Mouse (Mus musculus): Measurements from ENCODE around the gene Ndrg4.
"Not testable (repeated sequence)": the region's sequence is repeated elsewhere in the genome, so short reads cannot be mapped to it uniquely, and the experiment has no call there.

The Ndrg4 gene

GRCm38 (mm10) chr8:95676631-95677030, at the start of gene Ndrg4:
Gene Ndrg4, plus strand, starts transcription at chr8:95676980.
- no peak for DNase-seq

DNA sequence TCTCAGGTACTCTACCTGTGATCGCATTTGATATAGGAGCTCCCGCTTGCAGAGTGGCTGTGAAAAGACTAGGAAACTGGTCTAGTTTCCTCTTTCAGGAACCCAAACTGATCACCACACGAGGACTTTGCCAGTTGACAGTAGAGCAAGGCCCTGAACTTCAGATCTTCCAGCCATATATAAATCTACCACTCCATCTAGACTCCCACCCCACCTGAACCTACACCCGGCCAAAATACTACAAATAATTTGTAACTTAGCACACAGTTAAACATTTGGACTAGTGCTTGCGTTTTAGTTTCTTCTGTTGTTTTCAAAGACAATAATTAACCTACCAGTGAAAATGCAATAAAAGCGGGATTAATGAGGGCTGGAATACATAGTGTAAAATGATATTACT, 43.9 kb upstream of the Ndrg4 start:
- no peak for DNase-seq

DNA sequence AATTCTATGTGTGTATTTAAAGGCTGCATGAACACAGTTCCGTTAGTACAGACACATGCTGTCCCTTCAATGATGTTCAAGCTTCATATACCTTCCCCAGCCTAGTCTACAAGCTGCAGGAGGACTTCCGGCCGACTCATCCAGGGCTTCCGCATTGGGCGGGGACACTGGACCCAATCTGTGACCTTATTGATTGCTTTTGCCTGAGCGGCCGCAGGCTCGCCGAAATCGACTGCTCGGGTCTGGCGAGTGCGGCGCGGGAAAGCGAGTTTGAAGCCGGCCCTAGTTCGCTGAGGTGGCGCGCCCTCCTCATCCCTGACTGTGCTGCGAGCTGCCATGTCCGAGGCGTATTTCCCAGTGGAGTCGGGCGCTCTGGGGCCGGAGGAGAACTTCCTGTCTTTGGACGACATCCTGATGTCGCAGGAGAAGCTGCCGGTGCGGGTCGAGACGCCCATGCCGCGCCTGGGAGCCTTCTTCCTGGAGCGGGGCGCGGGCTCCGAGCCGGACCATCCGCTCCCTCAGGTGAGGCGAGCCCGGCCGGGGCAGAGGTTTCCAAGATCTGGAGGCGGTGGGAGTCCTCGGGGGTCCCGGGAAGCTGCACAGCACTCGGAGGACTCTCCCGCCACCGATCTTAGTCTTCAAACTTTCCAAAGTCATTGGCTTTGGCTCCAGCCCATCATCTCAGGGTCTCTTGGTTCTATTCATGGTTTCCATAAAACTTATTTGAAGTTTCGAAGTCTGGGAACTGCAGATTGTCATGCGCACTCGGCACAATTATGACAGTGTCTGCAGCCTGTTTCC, 43.3 kb upstream of the Ndrg4 start, which contains the start of gene Gins3:
TSS of gene Gins3 (plus strand) at position 192 of the 801 bp plus-strand sequence.
- DNase-seq: peak; percentile 97

- DNase-seq: no peak
These were observed 42.8 kb upstream of the Ndrg4 start for GRCm38 (mm10) chr8:95634063-95634340.

DNA sequence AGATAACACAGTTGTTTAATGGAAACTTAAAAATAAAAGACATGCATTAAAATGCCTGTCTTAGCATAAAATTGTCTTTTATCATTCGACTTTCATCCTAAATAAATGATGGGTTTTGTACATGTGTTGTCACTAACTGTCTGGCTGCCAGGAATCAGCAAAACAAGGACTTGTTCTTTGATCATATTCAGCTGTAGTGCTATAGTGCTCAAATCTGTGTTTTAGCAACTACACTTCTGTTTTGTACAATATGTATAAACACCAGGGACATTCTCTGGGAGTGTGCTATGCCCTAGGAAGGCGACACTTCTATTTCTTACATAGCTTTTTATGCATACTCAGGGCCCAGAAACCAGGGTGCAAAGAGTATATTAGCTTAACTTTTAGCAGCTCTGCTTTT, 31.8 kb upstream of the Ndrg4 start:
- no peak for DNase-seq

GRCm38 (mm10) chr8:95648251-95648650, 28.5 kb upstream of the Ndrg4 start:
- no peak for DNase-seq

GRCm38 (mm10) chr8:95653351-95653750, 23.4 kb upstream of the Ndrg4 start:
- no peak for DNase-seq

GRCm38 (mm10) chr8:95655831-95656230, 20.9 kb upstream of the Ndrg4 start:
- no peak for DNase-seq

GRCm38 (mm10) chr8:95656316-95657002, 20.3 kb upstream of the Ndrg4 start:
- DNase-seq: no peak

GRCm38 (mm10) chr8:95657523-95657922, 19.3 kb upstream of the Ndrg4 start:
- DNase-seq: no peak

- no peak for DNase-seq
These were observed 16.4 kb upstream of the Ndrg4 start for GRCm38 (mm10) chr8:95660334-95660882.

GRCm38 (mm10) chr8:95661085-95661484, 15.7 kb upstream of the Ndrg4 start:
- no peak for DNase-seq

GRCm38 (mm10) chr8:95661575-95661974, 15.2 kb upstream of the Ndrg4 start:
- no peak for DNase-seq

- no peak for DNase-seq
These were observed 13.7 kb upstream of the Ndrg4 start for GRCm38 (mm10) chr8:95662885-95663598.

DNA sequence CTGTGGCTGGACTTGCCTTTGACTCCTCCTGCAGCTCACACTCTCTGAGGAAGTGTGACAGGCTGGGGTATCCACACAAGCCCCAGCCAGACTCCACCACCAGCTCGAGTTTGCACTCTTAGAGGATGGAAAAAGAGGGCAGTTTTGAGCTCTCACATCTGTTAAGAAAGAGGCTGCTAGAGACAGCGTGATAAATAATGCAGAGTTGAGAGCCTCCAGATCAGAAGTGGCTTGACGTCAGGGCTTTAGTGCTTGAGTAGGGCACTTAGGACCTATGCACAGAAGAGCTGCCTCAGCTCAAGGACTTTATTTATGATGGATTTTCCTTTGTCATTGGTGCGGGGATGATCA, 13.2 kb upstream of the Ndrg4 start:
- DNase-seq: no peak

GRCm38 (mm10) chr8:95665813-95666452, 10.8 kb upstream of the Ndrg4 start:
- not testable (repeated sequence) for DNase-seq

DNA sequence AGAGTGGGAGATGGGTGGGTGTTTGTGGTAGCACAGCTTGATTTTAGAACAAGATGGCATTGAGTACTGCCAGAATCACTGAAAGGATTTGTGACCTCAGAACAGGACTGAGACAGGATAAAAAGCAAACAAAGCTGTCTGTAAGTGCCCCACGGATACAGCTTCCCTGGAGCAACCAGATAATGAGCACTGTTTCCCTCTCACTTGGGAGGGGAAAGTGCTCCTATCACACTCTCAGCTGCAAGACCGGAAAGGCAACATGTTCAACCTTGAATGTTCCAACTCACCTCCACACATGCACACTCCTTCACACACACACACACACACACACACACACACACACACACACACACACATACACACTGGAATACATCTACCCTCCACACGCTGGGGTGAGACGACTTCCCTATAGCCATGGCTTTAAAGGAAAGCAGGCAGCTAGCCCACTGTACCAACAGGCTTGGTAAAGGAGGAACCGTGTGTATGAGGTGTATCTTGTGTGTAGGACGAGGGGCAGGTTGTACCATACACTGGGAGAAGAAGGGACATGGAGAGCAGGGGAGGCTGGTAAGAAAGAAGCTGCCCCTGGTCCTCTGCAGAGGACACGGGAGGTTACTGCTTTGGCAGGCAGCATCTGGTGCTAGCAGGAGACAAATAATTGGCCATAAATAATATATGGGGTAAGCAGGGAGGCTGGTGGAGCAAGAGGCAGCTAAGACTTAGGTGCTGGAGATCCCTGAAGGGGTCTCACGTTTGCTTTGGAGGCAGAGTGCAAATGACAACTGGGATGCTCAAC, 8.4 kb upstream of the Ndrg4 start:
- no peak for DNase-seq

- no peak for DNase-seq
These were observed 6.8 kb upstream of the Ndrg4 start for GRCm38 (mm10) chr8:95669967-95670366.

- DNase-seq: no peak
These were observed 4.9 kb upstream of the Ndrg4 start for GRCm38 (mm10) chr8:95671861-95672260.

GRCm38 (mm10) chr8:95672811-95673210, 4.0 kb upstream of the Ndrg4 start:
- DNase-seq: no peak

GRCm38 (mm10) chr8:95677591-95678023, 827 bp downstream of the Ndrg4 start:
- peak; percentile 28 for DNase-seq

- peak; percentile 53 for DNase-seq
These were observed 1.3 kb downstream of the Ndrg4 start for GRCm38 (mm10) chr8:95678024-95678611.

All from embryo, embryonic 11 days (tissue).